Mouse (Mus musculus) MEL (cell line): Measurements from ENCODE around the gene Hint2. TPM values are rescaled to one million over a fixed set of nuclear protein-coding genes. Genes with fewer than 3 reads are reported as not detected.

Experiments used
- DNase-seq: peaks from one replicate; pipeline ENCODE4 v3.0.0; 2011; ENCODE audit warnings: low read depth, low spot score
- H3K27ac ChIP-seq: 2 replicates; pipeline ENCODE4 v1.5.1; 2012; ENCODE audit warnings: low read depth, mild to moderate bottlenecking, control low read depth, low read length, moderate library complexity; ENCODE audit not compliant: control insufficient read depth
- H3K27me3 ChIP-seq, 2 experiments: fragments of 150-350 bp in 1 of 2; sonication (generic) in 1 of 2; 2 replicates each; pipeline ENCODE4 v1.6.1; 2012; ENCODE audit warnings: low read length in 2 of 2, mild to moderate bottlenecking in 2 of 2, improper control_type of control experiment in 1 of 2, moderate library complexity in 1 of 2; ENCODE audit not compliant: insufficient read depth in 2 of 2, control insufficient read depth in 1 of 2
- H3K36me3 ChIP-seq, 2 experiments: 2 replicates each; pipeline ENCODE4 v1.6.1; 2012 to 2014; ENCODE audit warnings: low read length in 2 of 2, improper control_type of control experiment in 1 of 2, inconsistent platforms in 1 of 2, mild to moderate bottlenecking in 1 of 2; ENCODE audit not compliant: insufficient read depth in 2 of 2, control insufficient read depth in 1 of 2
- H3K4me1 ChIP-seq, 2 experiments: fragments of 150-350 bp in 1 of 2; sonication (generic) in 1 of 2; 2 replicates each; pipeline ENCODE4 v1.6.1; 2012; ENCODE audit warnings: low read length in 2 of 2, improper control_type of control experiment in 1 of 2, mild to moderate bottlenecking in 1 of 2; ENCODE audit not compliant: insufficient read depth in 2 of 2, control insufficient read depth in 1 of 2
- H3K4me3 ChIP-seq, 2 experiments: fragments of 150-350 bp in 1 of 2; sonication (generic) in 1 of 2; 2 replicates each; pipeline ENCODE4 v1.5.1; 2012; ENCODE audit warnings: low read depth in 2 of 2, low read length in 2 of 2, mild to moderate bottlenecking in 2 of 2, moderate library complexity in 2 of 2, control low read depth in 1 of 2, improper control_type of control experiment in 1 of 2; ENCODE audit not compliant: control insufficient read depth in 1 of 2, insufficient read depth in 1 of 2
- H3K79me2 ChIP-seq: 2 replicates; pipeline ENCODE4 v1.6.1; 2012; ENCODE audit warnings: mild to moderate bottlenecking, low read length, moderate library complexity; ENCODE audit not compliant: control insufficient read depth, poor library complexity, insufficient read depth
- H3K9ac ChIP-seq: 2 replicates; pipeline ENCODE4 v1.6.1; 2012; ENCODE audit warnings: low read depth, mild to moderate bottlenecking, control low read depth, low read length, moderate library complexity; ENCODE audit not compliant: control insufficient read depth, poor library complexity, severe bottlenecking
- H3K9me3 ChIP-seq: fragments of 150-350 bp; sonication (generic); replicated peaks from 2 replicates; pipeline ENCODE4 v1.6.1; 2012; ENCODE audit warnings: mild to moderate bottlenecking, low read length, improper control_type of control experiment, moderate library complexity; ENCODE audit not compliant: insufficient read depth
- CHD1 ChIP-seq: IDR thresholded peaks from 2 replicates; pipeline ENCODE4 v1.6.1; 2012; ENCODE audit warnings: low read depth, mild to moderate bottlenecking, inconsistent platforms, low read length, improper control_type of control experiment
- ETS1 ChIP-seq: IDR thresholded peaks from 2 replicates; pipeline ENCODE4 v1.6.1; 2012; ENCODE audit warnings: low read depth, mild to moderate bottlenecking, inconsistent platforms, low read length, improper control_type of control experiment, moderate library complexity
- GABPA ChIP-seq: IDR thresholded peaks from 2 replicates; pipeline ENCODE4 v1.6.1; 2012; ENCODE audit warnings: low read depth, mild to moderate bottlenecking, inconsistent platforms, low read length, improper control_type of control experiment, moderate library complexity
- GATA1 ChIP-seq: IDR thresholded peaks from 2 replicates; pipeline ENCODE4 v1.6.1; 2011; ENCODE audit warnings: low read depth, low read length, improper control_type of control experiment
- MAFK ChIP-seq: IDR thresholded peaks from 2 replicates; pipeline ENCODE4 v1.6.1; 2011; ENCODE audit warnings: low read depth, mild to moderate bottlenecking, low read length, improper control_type of control experiment, borderline replicate concordance
- MAX ChIP-seq: IDR thresholded peaks from 2 replicates; pipeline ENCODE4 v1.6.1; 2011; ENCODE audit warnings: low read length, improper control_type of control experiment
- MYC ChIP-seq: IDR thresholded peaks from 2 replicates; pipeline ENCODE4 v1.6.1; 2011; ENCODE audit warnings: low read depth, mild to moderate bottlenecking, low read length, improper control_type of control experiment, moderate library complexity
- NRF1 ChIP-seq: IDR thresholded peaks from 2 replicates; pipeline ENCODE4 v1.6.1; 2014; ENCODE audit warnings: low read depth, mild to moderate bottlenecking, inconsistent platforms, low read length, improper control_type of control experiment, moderate library complexity; ENCODE audit not compliant: poor library complexity, insufficient read depth, severe bottlenecking
- POLR2AphosphoS5 ChIP-seq: IDR thresholded peaks from 2 replicates; pipeline ENCODE4 v1.6.1; 2012; ENCODE audit warnings: low read depth, borderline replicate concordance, mild to moderate bottlenecking, inconsistent platforms, low read length, moderate library complexity, mixed read lengths
- RAD21 ChIP-seq: IDR thresholded peaks from 2 replicates; pipeline ENCODE4 v1.6.1; 2011; ENCODE audit warnings: mild to moderate bottlenecking, low read depth, low read length, improper control_type of control experiment
- RCOR1 ChIP-seq: IDR thresholded peaks from 2 replicates; pipeline ENCODE4 v1.6.1; 2012; ENCODE audit warnings: low read depth, mild to moderate bottlenecking, inconsistent platforms, low read length, improper control_type of control experiment
- SIN3A ChIP-seq: IDR thresholded peaks from 2 replicates; pipeline ENCODE4 v1.6.1; 2012; ENCODE audit warnings: low read length, improper control_type of control experiment, inconsistent platforms
- TAL1 ChIP-seq: IDR thresholded peaks from 2 replicates; pipeline ENCODE4 v1.6.1; 2012; ENCODE audit warnings: mild to moderate bottlenecking, inconsistent platforms, low read length, moderate library complexity, mixed read lengths
- UBTF ChIP-seq: IDR thresholded peaks from 2 replicates; pipeline ENCODE4 v1.6.1; 2012; ENCODE audit warnings: low read depth, mild to moderate bottlenecking, inconsistent platforms, low read length, improper control_type of control experiment, moderate library complexity, borderline replicate concordance; ENCODE audit not compliant: insufficient read depth
- USF2 ChIP-seq, 2 experiments: IDR thresholded peaks; 2 replicates each; pipeline ENCODE4 v1.6.1; 2011 to 2012; ENCODE audit warnings: improper control_type of control experiment in 2 of 2, low read length in 2 of 2, borderline replicate concordance in 1 of 2, inconsistent platforms in 1 of 2, low read depth in 1 of 2, mild to moderate bottlenecking in 1 of 2; ENCODE audit not compliant: insufficient read depth in 1 of 2
- ZKSCAN1 ChIP-seq: IDR thresholded peaks from 2 replicates; pipeline ENCODE4 v1.6.1; 2012; ENCODE audit warnings: low read depth, mild to moderate bottlenecking, inconsistent platforms, low read length, improper control_type of control experiment, moderate library complexity
- ZNF384 ChIP-seq: IDR thresholded peaks from 2 replicates; pipeline ENCODE4 v1.6.1; 2012; ENCODE audit warnings: low read depth, mild to moderate bottlenecking, inconsistent platforms, low read length, improper control_type of control experiment
- polyA plus RNA-seq, 2 experiments: library from polyadenylated mRNA; stranded (reverse) in 1 of 2; unstranded in 1 of 2; fragments of >175 nt in 1 of 2; fragments of >200 nt in 1 of 2; gene quantifications; 2 replicates each; pipeline versions ENCODE4 v1.2.1 to v1.2.4; 2012; ENCODE audit warnings: low replicate concordance in 2 of 2, low read depth in 1 of 2; ENCODE audit not compliant: insufficient read length in 2 of 2, insufficient read depth in 1 of 2, missing spikeins in 1 of 2
- total RNA-seq: library from RNA; depleted of rRNA; stranded (reverse); fragments of 300-350 nt; gene quantifications from 2 replicates; pipeline ENCODE4 v1.2.3, GENCODE M21; 2012

Gene Hint2
- total and polyA plus RNA-seq, 3 experiments, result 33.2 to 254 (median 46.4) TPM

DNA sequence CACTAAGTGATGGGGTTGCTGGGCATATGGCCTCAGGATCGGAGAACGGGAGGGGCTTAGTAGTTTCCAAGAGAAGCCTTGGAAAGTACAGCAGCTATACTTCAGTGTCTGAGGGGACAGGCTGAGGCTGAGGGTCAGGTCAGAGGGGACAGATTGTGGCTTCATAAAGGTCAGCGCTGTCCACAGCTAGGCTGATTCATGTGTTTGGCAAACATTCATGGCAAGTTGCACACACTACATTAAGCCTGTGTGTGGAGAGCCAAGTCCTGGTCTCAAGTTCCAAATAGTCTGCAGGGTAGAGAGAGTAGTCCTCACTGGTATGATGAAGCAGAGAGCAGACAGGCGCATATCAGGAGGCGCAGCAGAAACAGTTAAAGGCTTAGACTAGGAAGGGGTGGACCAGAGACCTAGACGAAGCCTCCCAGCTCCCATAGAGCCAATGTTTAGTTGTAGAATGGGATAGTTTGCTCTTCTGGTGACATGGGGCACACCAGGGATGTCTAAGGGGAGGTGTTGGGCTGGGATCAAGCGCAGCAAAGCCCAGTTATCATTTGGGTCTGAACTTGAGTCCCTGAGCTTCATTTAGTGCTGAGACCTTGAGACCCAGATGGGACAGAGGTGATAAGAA is 23.3 kb upstream of the Hint2 start:
- no peak overlapping the region for H3K27ac ChIP-seq
- no peaks in the 10 kb centered on the region for H3K36me3 ChIP-seq
- no peaks in the 10 kb centered on the region for H3K79me2 ChIP-seq
- H3K9me3 ChIP-seq, result no peaks in the 10 kb centered on the region
- no peaks in the 10 kb centered on the region for H3K27me3 ChIP-seq
- H3K9ac ChIP-seq, result no peak overlapping the region
- TF ChIP-seq ZNF384 (no peak), TAL1 (no peak), MAX (no peak), UBTF (no peak), SIN3A (no peak), CHD1 (no peak), ZKSCAN1 (no peak), MAFK (no peak)
- DNase-seq, result no peak
- H3K4me1 ChIP-seq, result no peaks in the 10 kb centered on the region
- H3K4me3 ChIP-seq, result no peak overlapping the region

DNA sequence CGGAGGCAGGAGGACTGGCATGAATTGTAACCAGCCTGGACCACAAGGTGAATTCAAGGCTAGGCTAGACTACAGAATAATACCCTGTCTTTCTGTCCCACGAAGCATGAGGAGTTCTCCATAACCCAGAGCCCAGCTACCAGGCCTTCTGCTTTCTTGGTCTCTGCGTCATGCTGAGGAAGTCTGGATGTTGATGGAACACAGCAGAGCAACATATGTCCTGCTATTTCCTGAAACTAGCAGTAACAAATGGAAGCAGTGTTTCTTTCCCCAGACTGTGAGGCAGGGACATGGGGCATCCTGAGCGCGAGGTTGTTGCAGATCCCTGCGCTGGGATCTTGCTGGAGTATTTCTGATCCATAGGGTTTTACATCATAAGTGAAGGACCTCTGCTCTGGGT is 22.3 kb upstream of the Hint2 start:
- Histone ChIP-seq H3K9me3 (no peaks in the 10 kb centered on the region), H3K9ac (no peak overlapping the region), H3K27me3 (no peaks in the 10 kb centered on the region), H3K4me1 (no peaks in the 10 kb centered on the region), H3K4me3 (no peak overlapping the region), H3K79me2 (no peaks in the 10 kb centered on the region), H3K27ac (no peak overlapping the region), H3K36me3 (no peaks in the 10 kb centered on the region)
- no peak for TF ChIP-seq UBTF
- TF ChIP-seq MYC, result no peak
- no peak for TF ChIP-seq GATA1
- TF ChIP-seq RAD21, result no peak
- TF ChIP-seq NRF1, result no peak
- no peak for TF ChIP-seq GABPA
- TF ChIP-seq MAFK, result no peak
- no peak for TF ChIP-seq USF2 (IDR thresholded peaks at IDR 0.05; ENCODE audit: borderline replicate concordance in 1 of 2, insufficient read depth in 1 of 2, low read depth in 1 of 2, low read length in 2 of 2)
- no peak for TF ChIP-seq SIN3A
- no peak for TF ChIP-seq RCOR1
- no peak for TF ChIP-seq POLR2AphosphoS5
- no peak for TF ChIP-seq ETS1
- DNase-seq, result no peak
